Mouse (Mus musculus) retina, postnatal 1 day (tissue): ENCODE data around the gene Tdpoz2.
"Not testable (repeated sequence)": the region's sequence is repeated elsewhere in the genome, so short reads cannot be mapped to it uniquely, and the experiment has no call there.

Experiments
- DNase-seq: peaks from one replicate; pipeline ENCODE4 v3.0.0-alpha.2; 2012

Tdpoz2 gene

GRCm38 (mm10) chr3:93652586-93652985 lies at the start of gene Tdpoz2:
Gene Tdpoz2 (minus strand): TSS chr3:93652686.
- DNase-seq: no peak

- DNase-seq: not testable (repeated sequence)
Measured at GRCm38 (mm10) chr3:93692970-93693369, 40.5 kb upstream of the Tdpoz2 start, which contains the start of gene Gm37596. Gene Gm37596 (minus strand): TSS chr3:93693070.

- DNase-seq: not testable (repeated sequence)
Measured at GRCm38 (mm10) chr3:93676210-93676609, 23.7 kb upstream of the Tdpoz2 start, which contains the start of gene Tdpoz1. Gene Tdpoz1 (minus strand): TSS chr3:93676310.

GRCm38 (mm10) chr3:93670805-93671503 lies 18.5 kb upstream of the Tdpoz2 start:
- DNase-seq: not testable (repeated sequence)

GRCm38 (mm10) chr3:93654260-93654659 lies 1.8 kb upstream of the Tdpoz2 start:
- DNase-seq: no peak

GRCm38 (mm10) chr3:93630917-93631714 lies 21.4 kb downstream of the Tdpoz2 start:
- not testable (repeated sequence) for DNase-seq

- peak; percentile 9 for DNase-seq
Measured at GRCm38 (mm10) chr3:93608970-93609369, 43.5 kb downstream of the Tdpoz2 start.

- DNase-seq: no peak
Measured at GRCm38 (mm10) chr3:93601903-93602302, 50.6 kb downstream of the Tdpoz2 start.
